Mouse (Mus musculus) v-Abl transformed pro-B cells (cell line): ENCODE data around the gene Tada2b.

Source experiments
- in situ Hi-C, 2 experiments: fragments of 400-800 bp; cut with MboI; formaldehyde crosslinking; loops; one replicate each; pipeline ENCODE4 v1.15.1; 2025; ENCODE audit not compliant: unreplicated experiment in 2 of 2

Tada2b gene

DNA sequence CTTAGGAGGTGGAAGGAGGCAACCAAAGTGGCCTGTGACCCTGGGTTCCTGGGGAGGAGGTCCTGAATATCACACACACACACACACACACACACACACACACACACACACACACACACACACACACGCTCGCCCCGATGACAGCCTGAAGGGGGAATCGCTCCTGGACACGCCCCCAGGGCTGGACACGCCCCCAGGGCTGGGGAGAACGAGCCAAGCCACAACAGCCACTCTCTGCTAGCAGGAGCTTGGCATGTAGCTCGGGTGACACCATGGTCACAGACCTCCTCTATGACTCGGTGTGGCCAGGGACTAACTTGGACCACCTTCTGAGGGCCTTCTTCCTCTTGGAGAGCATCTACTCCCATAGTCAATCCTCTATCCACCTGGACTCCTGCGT, 33.0 kb downstream of the Tada2b start:
- in situ Hi-C loops = no loop called here

DNA sequence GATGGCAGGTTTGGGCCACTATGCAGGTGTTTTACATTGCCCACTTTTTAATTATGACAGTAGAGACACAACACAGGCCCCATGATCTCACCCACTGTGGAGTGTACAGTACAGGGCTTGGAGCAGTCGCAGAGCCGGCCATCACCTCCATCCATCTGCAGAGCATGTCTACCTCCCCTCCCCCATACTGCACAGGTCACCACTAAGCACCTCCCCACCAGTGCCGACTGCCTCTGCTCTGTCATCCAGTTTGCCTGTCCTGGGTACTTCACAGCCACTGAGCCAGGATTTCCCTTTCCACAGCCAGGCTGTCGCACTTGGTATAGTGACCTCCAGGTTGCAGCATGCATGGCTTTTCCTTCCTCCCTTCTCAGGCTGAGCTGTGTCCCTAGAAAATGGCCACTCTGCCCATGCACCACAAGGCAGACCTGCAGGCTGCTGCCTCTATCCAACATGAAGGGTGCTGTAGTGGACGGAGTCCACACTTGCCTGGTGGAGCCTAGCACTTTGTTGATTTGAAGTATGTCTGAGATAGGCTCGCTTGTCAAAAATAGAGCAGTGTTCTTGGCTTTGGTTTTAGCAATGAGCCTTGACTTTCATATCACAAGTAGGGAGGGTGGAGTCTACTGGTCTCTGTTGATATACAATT, 34.3 kb downstream of the Tada2b start:
- in situ Hi-C loops = no loop called here

DNA sequence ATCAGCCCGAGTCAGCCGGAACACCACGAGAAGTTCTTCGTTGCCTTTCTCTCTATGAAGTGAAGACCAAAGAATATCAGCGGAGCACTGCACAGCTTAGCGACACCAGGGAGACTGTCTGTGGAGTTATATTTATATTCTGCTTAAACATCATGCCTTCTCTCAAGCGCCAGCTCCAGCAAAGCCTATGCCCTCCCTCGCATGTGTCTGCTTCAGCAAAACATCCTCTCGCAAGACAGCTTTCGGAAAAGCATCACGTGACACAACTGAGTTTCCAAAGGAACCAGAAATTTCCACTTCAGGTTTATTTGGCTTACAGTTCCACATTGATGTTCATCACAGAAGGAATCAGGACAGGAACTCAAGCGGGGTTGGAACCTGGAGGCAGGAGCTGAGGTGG, 36.2 kb downstream of the Tada2b start:
- in situ Hi-C loops = no loop called here

DNA sequence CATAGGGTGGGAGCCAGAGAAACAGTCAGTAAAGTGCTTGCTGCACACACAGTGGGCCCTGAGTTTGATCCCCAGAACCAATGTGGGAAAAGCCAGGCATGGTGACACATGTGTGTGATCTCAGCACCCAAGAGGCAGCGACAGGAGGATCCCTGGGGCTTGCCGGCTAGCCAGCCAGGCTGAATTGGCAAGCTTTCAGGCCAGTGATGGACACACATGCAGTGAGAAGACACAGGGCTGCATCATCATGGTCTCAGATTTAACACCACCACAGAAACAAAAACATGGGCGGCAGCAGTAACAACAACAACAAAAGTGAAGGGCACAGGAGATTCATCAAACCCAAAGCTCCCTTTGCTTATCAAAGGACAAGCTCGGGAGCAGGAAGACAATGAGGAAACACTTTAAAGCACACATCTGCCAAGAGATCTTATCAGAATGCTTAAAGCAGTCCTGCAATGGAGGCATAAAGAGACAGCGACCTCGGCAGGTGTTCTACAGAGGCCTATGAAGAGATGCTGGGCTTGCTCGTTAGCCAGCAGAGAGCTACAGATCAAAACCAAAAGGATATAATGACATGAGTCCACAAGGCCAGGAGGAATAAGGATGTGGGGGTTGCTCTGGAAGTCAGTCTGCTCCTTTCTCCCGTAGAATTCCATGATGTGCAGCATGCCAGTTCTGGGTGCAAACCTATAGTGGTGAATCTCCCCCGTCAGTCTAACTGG, 37.8 kb downstream of the Tada2b start:
- in situ Hi-C loops = no loop called here

DNA sequence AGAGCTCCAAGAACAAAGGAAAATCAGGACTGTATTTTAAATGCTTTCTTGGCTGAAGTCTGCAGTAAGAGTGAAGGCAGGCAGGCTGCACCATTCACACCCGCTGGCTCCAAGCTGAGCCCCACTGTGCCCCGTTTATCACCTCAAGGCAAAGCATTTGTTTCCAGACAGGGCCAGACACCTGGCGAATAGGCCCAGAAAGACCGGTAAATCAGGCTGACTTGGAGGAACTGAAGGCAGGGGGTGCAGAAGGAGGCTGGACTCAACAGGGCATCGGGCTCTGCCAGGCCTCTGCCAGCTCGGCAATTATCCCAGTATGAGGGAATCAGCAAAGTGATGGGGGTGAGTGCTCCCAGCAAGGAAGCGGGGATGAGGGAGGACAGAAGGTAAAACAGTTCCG, 39.1 kb downstream of the Tada2b start:
- in situ Hi-C loops = no loop called here

DNA sequence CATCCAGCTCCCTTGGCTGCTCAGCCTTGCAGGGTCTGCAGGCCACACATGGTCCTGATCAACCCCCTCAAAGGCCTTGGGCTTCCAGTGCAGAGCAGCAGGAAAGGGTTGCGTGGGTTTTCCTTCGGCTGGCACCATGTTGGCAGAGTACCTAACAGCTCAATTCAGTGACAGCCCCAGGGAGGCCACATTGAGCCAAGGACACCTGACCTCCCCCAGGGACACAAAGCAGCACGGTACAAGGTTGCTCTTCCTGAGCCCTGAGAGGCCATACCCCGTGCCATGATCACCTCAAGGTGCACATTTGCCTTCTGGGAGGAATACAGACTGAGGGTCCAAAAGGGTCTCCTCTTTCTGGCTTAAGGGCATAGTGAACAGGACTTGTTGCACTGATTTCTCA, 39.5 kb downstream of the Tada2b start:
- in situ Hi-C loops = no loop called here

DNA sequence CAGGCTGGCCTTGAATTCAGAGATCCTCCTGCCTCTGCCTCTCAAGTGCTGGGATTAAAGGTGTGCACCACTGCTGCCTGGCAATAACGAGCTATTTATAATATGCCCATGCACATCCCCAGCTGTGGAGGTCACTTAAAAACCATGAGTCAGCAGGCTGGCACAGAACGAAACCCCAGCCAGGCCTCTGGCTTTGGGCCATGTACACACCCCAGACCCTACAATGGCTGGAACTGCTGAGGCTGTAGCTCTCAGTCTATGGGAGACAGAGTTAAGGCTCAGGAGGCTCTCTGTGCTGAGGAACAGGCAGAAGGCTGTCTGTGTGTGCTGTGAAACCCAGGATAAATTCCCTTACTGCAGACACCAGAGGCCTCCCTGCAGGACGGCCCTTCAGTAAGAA, 43.3 kb downstream of the Tada2b start:
- in situ Hi-C loops = no loop called here

DNA sequence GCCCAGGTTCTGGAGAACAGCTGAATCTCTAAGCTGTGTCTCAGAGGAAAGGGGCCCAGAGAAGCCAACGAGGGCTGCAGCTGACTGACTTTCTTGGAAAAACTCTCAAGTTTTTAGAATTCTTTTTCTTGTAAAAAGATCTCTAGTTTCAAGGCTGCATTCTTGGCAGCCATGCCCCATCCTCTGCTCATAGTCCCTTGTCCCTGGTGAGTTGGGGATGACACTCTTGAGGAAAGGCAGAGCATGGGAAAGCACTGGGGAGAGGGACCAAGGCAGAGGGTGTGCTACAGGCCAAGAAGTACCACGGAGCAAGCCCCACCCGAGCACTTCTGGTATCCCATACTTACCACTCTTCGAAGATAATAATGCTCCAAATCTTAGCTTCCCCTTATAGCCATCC, 47.2 kb downstream of the Tada2b start:
- in situ Hi-C loops = no loop called here

DNA sequence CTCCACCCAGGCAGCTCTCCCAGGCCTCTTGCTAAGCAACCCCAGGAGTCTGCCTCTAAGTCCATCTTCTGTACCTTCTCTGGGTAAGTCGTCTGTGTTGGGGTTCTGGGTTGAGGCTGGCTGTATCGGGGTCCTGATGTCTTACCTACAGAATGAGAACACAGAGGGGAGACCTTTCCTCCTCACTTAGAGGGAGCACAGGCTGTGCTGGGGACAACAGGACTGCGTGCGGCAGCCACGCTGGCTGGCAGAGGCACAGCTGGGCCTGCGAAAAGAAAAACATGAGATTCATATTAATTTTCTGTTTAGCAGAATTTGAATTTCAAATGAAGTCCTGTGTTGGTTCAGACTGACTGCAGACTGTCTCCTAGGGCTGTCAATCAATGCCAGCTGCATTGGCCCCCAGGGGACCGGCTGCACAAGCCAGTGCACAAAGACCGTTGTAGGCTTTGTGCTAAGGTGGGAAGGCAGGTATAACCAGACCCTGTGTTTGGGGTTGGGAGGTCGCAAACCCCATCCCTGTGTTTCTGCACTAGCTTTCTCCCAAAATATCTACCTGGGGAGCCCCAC, 49.6 kb downstream of the Tada2b start:
- in situ Hi-C loops = no loop called here

DNA sequence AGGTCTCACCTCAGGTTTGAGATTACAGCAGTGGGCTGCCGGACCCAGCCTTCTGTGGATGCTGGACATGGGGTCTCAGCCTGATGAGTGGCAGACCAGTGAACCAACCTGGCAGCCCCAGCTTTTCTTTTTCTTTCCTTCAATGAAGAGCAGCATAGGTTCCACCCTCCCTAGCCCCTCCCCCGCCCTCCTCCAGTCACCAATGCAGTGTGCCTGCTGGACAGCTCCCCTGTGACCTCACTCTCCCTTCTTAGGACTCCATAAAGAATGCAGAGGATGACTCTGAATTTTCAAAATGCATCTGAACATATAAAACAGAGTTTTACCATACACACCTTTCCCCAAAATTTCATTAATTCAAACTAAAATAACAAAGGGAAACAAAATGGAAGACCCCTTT, 52.4 kb downstream of the Tada2b start:
- in situ Hi-C loops = no loop called here

DNA sequence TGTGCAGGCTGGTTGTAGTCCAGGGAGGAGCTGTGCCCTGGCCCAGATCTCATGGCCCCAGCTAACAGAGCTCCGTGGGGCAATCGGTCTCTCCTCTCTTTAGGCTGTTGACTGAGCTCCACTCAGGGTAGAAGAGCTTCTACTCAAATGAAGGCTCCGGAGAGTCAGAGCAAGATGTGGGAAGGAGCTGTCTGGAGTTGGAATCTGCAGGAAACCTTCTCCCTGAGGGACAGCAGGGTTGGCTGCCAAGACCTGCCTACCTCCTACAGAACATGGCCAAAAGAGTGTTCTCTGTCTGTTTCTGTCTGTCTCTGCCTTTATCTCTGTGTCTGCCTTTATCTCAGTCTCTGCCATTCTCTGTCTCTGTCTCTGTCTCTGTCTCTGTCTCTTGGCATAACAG, 54.5 kb downstream of the Tada2b start:
- in situ Hi-C loops = no loop called here

DNA sequence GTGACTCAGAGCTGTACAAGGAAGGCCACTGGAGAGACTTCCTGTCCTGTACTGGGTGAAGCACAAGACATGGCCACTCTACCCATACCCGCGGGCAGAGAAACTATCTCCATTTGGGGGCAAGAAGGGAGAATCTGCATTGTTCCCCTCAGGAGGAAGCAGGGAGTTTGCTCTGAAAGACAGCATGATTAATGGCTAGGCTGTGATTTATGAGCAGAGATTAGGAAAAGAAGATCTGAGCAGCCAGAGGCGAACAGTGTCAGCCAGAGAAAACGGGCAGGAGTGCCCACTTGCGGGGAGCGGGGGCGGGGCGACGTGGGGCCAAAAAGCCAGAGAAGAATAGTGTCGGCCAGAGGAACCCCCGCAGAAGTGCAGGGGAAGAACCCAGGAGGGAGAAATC, 56.3 kb downstream of the Tada2b start:
- in situ Hi-C loops = no loop called here

DNA sequence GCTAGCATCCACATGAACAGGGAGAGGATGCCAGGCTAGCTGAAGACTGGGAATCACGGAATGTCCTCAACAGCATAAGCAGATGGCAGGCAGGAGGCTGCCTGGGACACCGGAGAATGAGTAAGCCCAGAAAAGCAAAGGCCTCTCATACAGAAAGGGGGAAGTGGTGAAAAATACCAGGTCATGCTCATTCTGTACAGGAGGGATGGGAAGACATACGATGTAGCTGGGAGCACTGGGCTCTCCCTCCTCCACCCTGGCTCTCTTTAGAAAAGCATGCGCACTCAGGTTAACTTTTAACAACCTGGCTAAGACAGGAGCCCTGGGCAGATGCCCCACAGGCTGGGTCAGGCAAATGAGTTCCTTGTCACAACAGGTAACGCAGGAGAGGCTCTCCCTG, 57.7 kb downstream of the Tada2b start:
- in situ Hi-C loops = no loop called here

DNA sequence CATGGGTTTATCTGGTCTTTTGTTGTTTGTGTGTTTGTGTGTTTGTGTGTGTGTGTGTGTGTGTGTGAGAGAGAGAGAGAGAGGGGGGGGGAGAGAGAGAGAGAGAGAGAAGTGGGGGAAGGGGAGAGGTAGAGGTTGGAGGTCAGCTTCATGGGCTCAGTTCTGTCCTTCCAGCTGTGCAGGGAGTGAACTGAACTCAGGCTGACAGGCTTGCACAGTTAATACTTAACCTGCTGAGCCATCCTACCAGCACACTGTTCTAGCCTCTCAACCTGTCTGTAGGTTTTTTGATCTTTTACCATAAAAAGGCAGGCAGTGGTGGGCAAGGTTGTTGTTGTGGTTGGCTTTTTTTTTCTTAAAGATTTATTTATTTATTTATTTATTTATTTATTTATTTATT, 59.4 kb downstream of the Tada2b start:
- in situ Hi-C loops = no loop called here
